Mouse (Mus musculus) neural tube, embryonic 12.5 days (tissue): ENCODE results near the gene Nprl2. TPM values are rescaled to one million over a fixed set of nuclear protein-coding genes. Genes with fewer than 3 reads are reported as not detected.

Experiments used
- ATAC-seq: fragments of 200-750 bp; cut with Nextera tagmentation; 2 replicates; pipeline ENCODE4 v1.8.0; 2017; ENCODE audit warnings: low read depth, mild to moderate bottlenecking, moderate TSS enrichment, moderate library complexity; ENCODE audit not compliant: low FRiP score
- H3K27ac ChIP-seq: fragments of 300-500 bp; sonication (generic); 2 replicates; pipeline ENCODE4 v1.5.1; 2016
- H3K27me3 ChIP-seq: fragments of 300-500 bp; sonication (generic); replicated peaks from 2 replicates; pipeline ENCODE4 v1.6.1; 2016; ENCODE audit warnings: mild to moderate bottlenecking
- H3K36me3 ChIP-seq: fragments of 300-500 bp; sonication (generic); 2 replicates; pipeline ENCODE4 v1.6.1; 2016; ENCODE audit warnings: mild to moderate bottlenecking
- H3K4me1 ChIP-seq: fragments of 300-500 bp; sonication (generic); 2 replicates; pipeline ENCODE4 v1.6.1; 2016
- H3K4me2 ChIP-seq: fragments of 300-500 bp; sonication (generic); replicated peaks from 2 replicates; pipeline ENCODE4 v1.6.1; 2016; ENCODE audit warnings: mild to moderate bottlenecking
- H3K4me3 ChIP-seq: fragments of 300-500 bp; sonication (generic); 2 replicates; pipeline ENCODE4 v1.5.1; 2016
- H3K9ac ChIP-seq: fragments of 300-500 bp; sonication (generic); 2 replicates; pipeline ENCODE4 v1.6.1; 2016; ENCODE audit warnings: mild to moderate bottlenecking
- H3K9me3 ChIP-seq: fragments of 300-500 bp; sonication (generic); 2 replicates; pipeline ENCODE4 v1.6.1; 2016; ENCODE audit warnings: mild to moderate bottlenecking
- WGBS: fragments of 180-500 bp; shearing (Covaris S2); methylation state at CpG from one replicate; pipeline ENCODE4 v1.1.7; 2016; 5-methylcytosine and 5-hydroxymethylcytosine counted together
- polyA plus RNA-seq: library from polyadenylated mRNA; unstranded; fragments of >200 nt; fragmentation: Nextera tagmentation; extraction: Ambion mirVana; gene quantifications from 2 replicates; pipeline ENCODE4 v1.2.1, GENCODE M21; 2016

Nprl2 gene
- polyA plus RNA-seq, 1 experiment from 2014 or later: 55.2 TPM

DNA sequence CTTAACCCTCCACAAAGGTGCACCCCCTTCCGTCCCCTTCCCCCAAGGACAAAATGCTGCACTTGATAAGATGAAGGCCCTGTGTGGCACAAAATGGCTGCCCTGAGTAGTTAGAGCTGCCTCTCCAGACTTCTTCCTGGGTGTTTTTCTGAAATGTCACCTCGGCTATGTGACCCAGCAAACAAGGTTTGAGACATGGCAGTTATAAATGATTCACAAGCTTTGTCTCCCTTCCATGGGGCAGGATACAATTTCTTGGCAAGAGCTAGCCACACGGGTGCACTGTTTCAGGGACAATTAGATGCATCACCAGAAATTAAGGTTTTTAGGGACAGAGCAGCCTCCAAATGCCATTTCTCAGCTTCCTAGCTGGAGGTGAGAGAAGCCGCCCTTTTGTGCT, 1.6 kb upstream of the Nprl2 start:
- Histone ChIP-seq H3K36me3 (peaks cover 50% of the 10 kb centered on the region), H3K9ac (no peak overlapping the region), H3K4me2 (peak overlapping the region; percentile 90; the same call in 1 of the 2 replicates), H3K4me3 (no peak overlapping the region), H3K4me1 (peaks cover 43% of the 10 kb centered on the region), H3K27me3 (no peaks in the 10 kb centered on the region), H3K9me3 (no peaks in the 10 kb centered on the region), H3K27ac (no peak overlapping the region)
- WGBS: 73% methylated on average over 4 of the region's 4 CpGs
- ATAC-seq: no peak

DNA sequence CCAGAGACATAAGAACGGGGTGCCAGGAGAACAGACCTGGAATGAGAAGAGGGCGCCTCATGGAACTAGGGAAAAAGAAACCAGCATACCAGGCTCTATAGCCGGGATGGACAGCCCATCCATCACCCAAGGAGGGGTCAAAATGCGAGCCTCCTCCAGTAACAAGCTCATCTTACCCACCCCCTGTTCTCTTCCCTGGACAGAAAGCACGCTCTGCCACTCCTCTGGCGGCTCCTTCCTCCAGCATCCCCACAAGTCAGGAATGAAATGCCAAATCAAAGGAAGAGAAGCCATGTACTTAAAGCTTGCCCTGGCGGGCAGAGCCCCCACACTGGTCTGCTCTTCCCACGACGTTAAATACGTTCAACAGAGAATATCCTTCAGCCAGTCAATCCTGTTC, 1.0 kb upstream of the Nprl2 start:
- Histone ChIP-seq H3K9ac (peak overlapping the region; percentile 69; the same call in 1 of the 2 replicates), H3K27me3 (no peaks in the 10 kb centered on the region), H3K27ac (no peak overlapping the region), H3K36me3 (peaks cover 50% of the 10 kb centered on the region), H3K4me3 (peak overlapping the region; percentile 65), H3K4me2 (peak overlapping the region; percentile 90), H3K4me1 (peaks cover 37% of the 10 kb centered on the region), H3K9me3 (no peaks in the 10 kb centered on the region)
- no peak for ATAC-seq
- 30% methylated on average over 10 of the region's 10 CpGs for WGBS

DNA sequence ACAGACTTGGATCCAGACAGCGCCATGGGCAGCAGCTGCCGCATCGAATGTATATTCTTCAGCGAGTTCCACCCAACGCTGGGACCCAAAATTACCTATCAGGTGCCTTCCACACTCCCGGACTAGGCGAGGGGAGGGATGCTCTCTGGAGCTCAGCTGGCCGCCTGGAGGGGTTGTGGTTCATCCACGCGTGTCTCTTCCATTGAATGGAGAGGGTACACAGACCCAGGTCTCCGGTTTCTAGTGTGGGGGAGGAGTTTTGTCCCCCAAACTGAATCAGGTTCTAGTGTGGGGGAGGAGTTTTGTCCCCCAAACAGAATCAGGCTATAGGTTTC, 293 bp downstream of the Nprl2 start:
- Histone ChIP-seq H3K27me3 (no peaks in the 10 kb centered on the region), H3K4me3 (peak overlapping the region; percentile 65), H3K27ac (no peak overlapping the region), H3K9me3 (no peaks in the 10 kb centered on the region), H3K9ac (peak overlapping the region; percentile 69), H3K36me3 (peaks cover 50% of the 10 kb centered on the region), H3K4me2 (peak overlapping the region; percentile 90), H3K4me1 (peaks cover 34% of the 10 kb centered on the region)
- peak; percentile 13 for ATAC-seq
- WGBS: 2% methylated on average over 11 of the region's 11 CpGs

DNA sequence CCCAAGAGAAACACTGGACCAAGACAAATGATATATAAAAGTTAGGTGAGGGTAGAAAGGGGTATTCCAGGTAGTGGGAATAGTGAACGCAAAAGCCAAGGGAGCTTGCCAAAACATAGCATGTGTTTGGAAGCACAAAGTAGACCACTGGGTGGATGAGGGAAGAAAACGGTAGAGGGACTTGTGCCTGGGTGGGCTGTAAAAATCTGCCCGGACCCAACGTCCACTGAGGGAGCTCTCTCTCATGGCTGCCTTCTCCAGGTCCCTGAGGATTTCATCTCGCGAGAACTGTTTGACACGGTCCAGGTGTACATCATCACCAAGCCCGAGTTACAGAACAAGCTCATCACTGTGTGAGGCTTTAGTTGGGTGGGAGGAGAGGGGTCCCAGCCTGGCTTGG, 695 bp downstream of the Nprl2 start:
- H3K36me3 ChIP-seq: peaks cover 47% of the 10 kb centered on the region
- ATAC-seq: no peak
- peak overlapping the region; percentile 65 for H3K4me3 ChIP-seq
- peaks cover 34% of the 10 kb centered on the region for H3K4me1 ChIP-seq
- peak overlapping the region; percentile 90 for H3K4me2 ChIP-seq
- peak overlapping the region; percentile 69 for H3K9ac ChIP-seq
- no peak overlapping the region for H3K27ac ChIP-seq
- no peaks in the 10 kb centered on the region for H3K9me3 ChIP-seq
- 57% methylated on average over 8 of the region's 8 CpGs for WGBS
- no peaks in the 10 kb centered on the region for H3K27me3 ChIP-seq

DNA sequence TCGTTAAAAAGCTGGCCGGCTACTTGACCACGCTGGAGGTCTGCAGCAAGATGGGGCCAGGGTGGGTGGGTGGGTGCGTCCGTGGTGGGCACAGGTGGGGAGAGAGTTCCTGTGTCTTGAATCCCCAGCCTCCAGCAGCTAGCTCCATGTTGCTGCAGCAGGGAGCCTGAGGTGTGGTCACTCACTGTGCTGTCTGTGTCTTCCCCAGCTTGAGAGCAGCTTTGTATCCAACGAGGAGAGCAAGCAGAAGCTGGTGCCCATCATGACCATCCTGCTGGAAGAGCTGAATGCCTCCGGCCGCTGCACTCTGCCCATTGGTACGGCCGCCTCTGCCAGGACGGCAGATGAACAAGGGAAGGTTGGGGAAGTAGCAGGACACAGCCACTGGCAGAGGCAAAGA, 1.3 kb downstream of the Nprl2 start:
- peak overlapping the region; percentile 90 for H3K4me2 ChIP-seq

DNA sequence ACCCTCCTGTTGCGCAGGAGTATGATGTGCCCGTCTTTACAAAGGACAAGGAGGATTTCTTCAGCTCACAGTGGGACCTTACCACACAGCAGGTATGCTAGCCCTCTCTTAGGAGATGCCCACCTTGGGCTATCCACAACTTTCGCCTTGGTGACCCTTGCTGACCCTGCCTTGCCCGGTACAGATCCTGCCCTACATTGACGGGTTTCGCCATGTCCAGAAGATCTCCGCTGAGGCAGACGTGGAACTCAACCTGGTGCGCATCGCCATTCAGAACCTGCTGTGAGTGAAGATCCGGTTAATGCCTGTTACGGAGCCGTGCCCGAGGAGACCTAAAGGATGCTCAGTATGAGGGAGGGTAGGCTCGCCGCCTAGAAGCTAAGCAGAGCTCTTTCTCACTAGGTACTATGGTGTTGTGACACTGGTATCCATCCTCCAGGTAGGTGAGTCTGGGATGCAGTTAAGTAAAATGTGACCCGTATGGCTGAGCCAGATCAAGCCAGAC, 2.2 kb downstream of the Nprl2 start:
- H3K9ac ChIP-seq: no peak overlapping the region
- H3K4me1 ChIP-seq: peaks cover 34% of the 10 kb centered on the region
- 96% methylated on average over 17 of the region's 17 CpGs for WGBS
- H3K4me3 ChIP-seq: no peak overlapping the region
- peaks cover 9% of the 10 kb centered on the region for H3K27me3 ChIP-seq
- no peaks in the 10 kb centered on the region for H3K9me3 ChIP-seq
- H3K36me3 ChIP-seq: peaks cover 32% of the 10 kb centered on the region
- no peak for ATAC-seq
- no peak overlapping the region for H3K27ac ChIP-seq
- no peak overlapping the region for H3K4me2 ChIP-seq

More for the DNA sequence above, 1.3 kb downstream of the Nprl2 start:
- Histone ChIP-seq H3K9ac (no peak overlapping the region), H3K9me3 (no peaks in the 10 kb centered on the region), H3K27me3 (no peaks in the 10 kb centered on the region; the same call in 1 of the 2 replicates), H3K27ac (no peak overlapping the region), H3K4me3 (no peak overlapping the region), H3K4me1 (peaks cover 34% of the 10 kb centered on the region), H3K36me3 (peaks cover 42% of the 10 kb centered on the region)
- no peak for ATAC-seq
- 91% methylated on average over 11 of the region's 11 CpGs for WGBS

DNA sequence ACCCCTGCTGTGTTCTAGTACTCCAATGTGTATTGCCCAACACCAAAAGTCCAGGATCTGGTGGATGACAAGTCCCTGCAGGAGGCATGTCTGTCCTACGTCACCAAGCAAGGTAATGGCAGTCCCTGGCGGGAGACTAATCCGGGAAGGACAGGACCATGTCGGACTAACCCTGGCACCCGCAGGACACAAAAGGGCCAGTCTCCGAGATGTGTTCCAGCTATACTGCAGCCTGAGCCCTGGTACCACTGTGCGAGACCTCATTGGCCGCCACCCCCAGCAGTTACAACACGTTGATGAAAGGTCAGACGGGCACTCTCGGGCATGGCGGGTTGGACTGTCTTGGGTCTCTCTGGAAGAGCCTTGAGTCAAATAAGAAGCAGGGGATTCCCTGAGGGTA, 2.7 kb downstream of the Nprl2 start:
- no peak overlapping the region for H3K4me2 ChIP-seq
- H3K4me1 ChIP-seq: peaks cover 34% of the 10 kb centered on the region
- H3K4me3 ChIP-seq: no peak overlapping the region
- no peaks in the 10 kb centered on the region for H3K9me3 ChIP-seq
- WGBS: 92% methylated on average over 12 of the region's 12 CpGs
- no peak overlapping the region for H3K27ac ChIP-seq
- no peak overlapping the region for H3K9ac ChIP-seq
- ATAC-seq: no peak
- H3K36me3 ChIP-seq: peaks cover 27% of the 10 kb centered on the region
- peaks cover 14% of the 10 kb centered on the region for H3K27me3 ChIP-seq

DNA sequence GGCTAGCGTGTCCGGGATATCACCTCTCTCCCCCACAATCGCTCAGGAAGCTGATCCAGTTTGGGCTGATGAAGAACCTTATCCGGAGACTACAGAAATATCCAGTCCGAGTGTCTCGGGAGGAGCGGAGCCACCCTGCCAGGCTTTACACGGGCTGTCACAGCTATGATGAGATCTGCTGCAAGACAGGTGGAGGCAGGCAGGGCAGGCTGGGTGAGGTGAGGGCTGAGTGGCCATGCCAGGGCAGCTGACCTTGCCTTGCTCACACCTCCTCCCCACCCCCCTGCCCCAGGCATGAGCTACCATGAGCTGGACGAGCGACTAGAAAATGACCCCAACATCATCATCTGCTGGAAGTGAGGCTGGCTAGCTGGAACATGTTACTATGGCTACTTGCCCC, 3.2 kb downstream of the Nprl2 start:
- peaks cover 34% of the 10 kb centered on the region for H3K4me1 ChIP-seq
- H3K4me2 ChIP-seq: no peak overlapping the region
- no peaks in the 10 kb centered on the region for H3K9me3 ChIP-seq
- H3K27me3 ChIP-seq: peaks cover 19% of the 10 kb centered on the region
- H3K36me3 ChIP-seq: peaks cover 23% of the 10 kb centered on the region
- H3K9ac ChIP-seq: no peak overlapping the region
- WGBS: 87% methylated on average over 10 of the region's 10 CpGs
- H3K4me3 ChIP-seq: no peak overlapping the region
- ATAC-seq: no peak
- H3K27ac ChIP-seq: no peak overlapping the region

DNA sequence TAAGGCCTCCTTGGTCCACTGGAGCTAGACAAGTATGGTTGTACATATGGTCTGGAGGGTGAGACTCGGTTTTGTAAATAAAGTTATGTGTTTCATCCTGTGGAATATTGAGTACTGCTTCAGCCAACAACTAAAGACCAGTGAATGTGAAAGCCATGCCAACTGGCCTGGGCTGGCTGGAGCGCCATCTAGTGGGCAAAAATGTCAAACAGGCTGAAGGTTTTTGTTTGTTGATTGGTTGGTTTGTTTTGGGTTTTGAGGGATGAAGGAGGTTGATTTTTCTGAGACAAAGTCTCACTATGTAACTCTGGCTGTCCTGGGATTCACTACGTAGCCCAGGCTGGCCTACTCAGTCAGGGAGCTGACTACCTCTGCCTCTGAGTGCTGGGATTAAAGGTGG, 3.6 kb downstream of the Nprl2 start:
- H3K4me2 ChIP-seq: no peak overlapping the region
- H3K27me3 ChIP-seq: peaks cover 23% of the 10 kb centered on the region
- no peaks in the 10 kb centered on the region for H3K9me3 ChIP-seq
- ATAC-seq: no peak
- H3K4me3 ChIP-seq: no peak overlapping the region
- H3K4me1 ChIP-seq: peaks cover 34% of the 10 kb centered on the region
- peaks cover 21% of the 10 kb centered on the region for H3K36me3 ChIP-seq
- WGBS: 9% methylated on average over 3 of the region's 3 CpGs
- no peak overlapping the region for H3K9ac ChIP-seq
- no peak overlapping the region for H3K27ac ChIP-seq

DNA sequence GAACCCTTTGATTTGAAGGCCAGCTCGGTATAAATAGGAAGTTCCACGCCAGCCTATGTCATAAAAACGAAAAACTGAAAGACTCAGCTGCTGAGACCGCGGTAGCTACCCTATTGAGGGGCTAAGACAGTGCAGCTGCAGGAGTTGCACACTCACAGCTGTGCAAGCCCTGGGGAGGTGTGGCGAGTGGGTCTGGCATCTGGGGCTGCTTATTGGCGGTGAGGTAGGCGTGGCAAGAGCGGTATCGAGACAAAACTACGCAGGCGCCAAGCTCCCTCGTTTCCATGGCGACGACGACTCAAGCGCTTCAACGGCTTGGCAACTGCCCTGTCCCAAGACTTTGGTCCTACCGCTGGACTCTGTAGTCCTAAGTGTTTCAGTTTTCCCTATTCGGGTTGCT, 5.0 kb downstream of the Nprl2 start, which contains the start of gene Zmynd10:
Gene Zmynd10 (plus strand): TSS at position 273 of the 400 bp plus-strand sequence.
- Histone ChIP-seq H3K27me3 (peaks cover 37% of the 10 kb centered on the region), H3K36me3 (peaks cover 21% of the 10 kb centered on the region), H3K4me2 (peak within 1 kb of the TSS; percentile 54), H3K9ac (0 out of 2 replicates have a peak within 1 kb of the TSS, but pooled peaks have one; percentile 13), H3K9me3 (no peaks in the 10 kb centered on the region), H3K4me3 (no peak within 1 kb of the TSS), H3K27ac (no peak within 1 kb of the TSS), H3K4me1 (peaks cover 37% of the 10 kb centered on the region)
- 4% methylated on average over 20 of the region's 20 CpGs for WGBS
- ATAC-seq: peak; percentile 57

DNA sequence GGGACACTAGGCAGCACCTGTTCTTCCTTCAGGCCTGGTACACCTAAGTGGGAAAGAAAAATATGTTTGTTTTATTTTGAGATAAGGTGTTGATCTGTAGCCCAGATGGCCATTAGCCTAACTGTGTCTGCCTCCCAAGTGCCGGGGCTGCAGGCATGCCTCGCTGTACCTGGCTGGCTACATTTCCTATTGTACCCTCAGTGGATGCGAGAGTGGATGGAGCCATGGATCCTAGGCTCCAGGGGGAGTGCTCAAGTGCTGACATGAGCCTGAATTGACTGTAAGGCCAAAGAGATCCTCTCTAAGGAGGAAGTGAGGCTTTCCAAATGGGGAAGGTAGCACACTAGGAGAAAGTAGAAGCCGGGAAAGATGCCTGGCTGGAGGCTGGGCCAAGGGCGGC, 5.9 kb downstream of the Nprl2 start:
- peaks cover 33% of the 10 kb centered on the region for H3K4me1 ChIP-seq
- no peak overlapping the region for H3K9ac ChIP-seq
- no peak overlapping the region for H3K4me2 ChIP-seq

DNA sequence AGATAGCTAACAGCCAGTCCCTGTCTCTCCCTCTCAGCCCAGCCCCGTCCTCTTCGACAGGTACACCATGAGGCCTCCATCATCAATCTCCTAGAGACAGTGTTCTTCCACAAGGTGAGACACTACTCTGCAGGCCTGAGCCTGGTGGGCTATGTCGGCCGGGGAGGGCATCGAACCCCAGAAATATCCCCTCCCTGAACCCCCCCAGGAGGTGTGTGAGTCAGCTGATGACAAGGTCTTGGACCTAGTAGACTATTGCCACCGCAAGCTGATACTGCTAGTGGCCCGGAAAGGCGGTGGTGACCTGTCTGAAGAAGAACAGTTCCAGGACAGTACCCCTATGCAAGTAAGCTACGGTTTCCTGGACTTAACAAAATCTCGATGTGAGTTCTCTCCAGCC, 6.8 kb downstream of the Nprl2 start:
- no peak overlapping the region for H3K4me3 ChIP-seq
- no peak for ATAC-seq
- no peak overlapping the region for H3K27ac ChIP-seq
- H3K9me3 ChIP-seq: no peaks in the 10 kb centered on the region
- peaks cover 40% of the 10 kb centered on the region for H3K4me1 ChIP-seq
- WGBS: 91% methylated on average over 10 of the region's 10 CpGs
- no peak overlapping the region for H3K4me2 ChIP-seq
- peaks cover 48% of the 10 kb centered on the region for H3K27me3 ChIP-seq
- H3K9ac ChIP-seq: no peak overlapping the region
- H3K36me3 ChIP-seq: peaks cover 15% of the 10 kb centered on the region

More for the DNA sequence above, 5.9 kb downstream of the Nprl2 start:
- Histone ChIP-seq H3K9me3 (no peaks in the 10 kb centered on the region), H3K4me3 (no peak overlapping the region), H3K27me3 (peaks cover 46% of the 10 kb centered on the region), H3K27ac (no peak overlapping the region), H3K36me3 (peaks cover 21% of the 10 kb centered on the region)
- WGBS: 84% methylated on average over 5 of the region's 5 CpGs
- ATAC-seq: no peak
